Mouse (Mus musculus) G1E (cell line): Measurements from ENCODE around the gene Agbl4. TPM values are rescaled to one million over a fixed set of nuclear protein-coding genes. Genes with fewer than 3 reads are reported as not detected.

Experiments used
- ATAC-seq: 2 replicates; pipeline ENCODE4 v1.8.0; 2016; ENCODE audit warnings: mild to moderate bottlenecking; ENCODE audit not compliant: insufficient number of reproducible peaks, poor library complexity, low FRiP score, severe bottlenecking; ENCODE audit errors: extremely low read depth
- DNase-seq: peaks from one replicate; pipeline ENCODE4 v3.0.0; 2012; ENCODE audit warnings: low spot score
- H3K27me3 ChIP-seq: 2 replicates; pipeline ENCODE4 v1.6.1; 2012; ENCODE audit warnings: mild to moderate bottlenecking, low read length, inconsistent platforms; ENCODE audit not compliant: insufficient read depth
- H3K36me3 ChIP-seq: replicated peaks from 2 replicates; pipeline ENCODE3; 2012; ENCODE audit warnings: mild to moderate bottlenecking, inconsistent platforms
- H3K4me1 ChIP-seq: 2 replicates; pipeline ENCODE4 v1.6.1; 2012; ENCODE audit warnings: low read depth, low read length, inconsistent platforms, mixed read lengths; ENCODE audit not compliant: insufficient read depth
- H3K4me3 ChIP-seq: 2 replicates; pipeline ENCODE4 v1.5.1; 2012; ENCODE audit warnings: low read depth, mild to moderate bottlenecking, inconsistent platforms, low read length, moderate library complexity, mixed read lengths
- H3K9me3 ChIP-seq: replicated peaks from 2 replicates; pipeline ENCODE4 v1.6.1; 2012; ENCODE audit warnings: inconsistent platforms
- CTCF ChIP-seq: IDR thresholded peaks from 2 replicates; pipeline ENCODE4 v1.5.1; 2012; ENCODE audit warnings: low read depth, low read length, inconsistent platforms, mixed read lengths
- GATA1 ChIP-seq: IDR thresholded peaks from 2 replicates; pipeline ENCODE4 v1.6.1; 2012; ENCODE audit warnings: borderline replicate concordance, low read length, inconsistent platforms, mixed read lengths
- GATA2 ChIP-seq: IDR thresholded peaks from 2 replicates; pipeline ENCODE4 v1.6.1; 2012; ENCODE audit warnings: low read depth, low read length, inconsistent platforms, borderline replicate concordance
- POLR2AphosphoS5 ChIP-seq: IDR thresholded peaks from 2 replicates; pipeline ENCODE4 v1.6.1; 2012; ENCODE audit warnings: low read depth, low read length, inconsistent platforms; ENCODE audit not compliant: insufficient replicate concordance
- TAL1 ChIP-seq: conservative IDR thresholded peaks from 2 replicates; pipeline ENCODE4 v1.6.1; 2012; ENCODE audit warnings: low read depth, low read length, inconsistent platforms, mixed read lengths
- polyA plus RNA-seq: library from polyadenylated mRNA; stranded (reverse); fragments of >175 nt; gene quantifications from 2 replicates; pipeline ENCODE4 v1.2.3, GENCODE M21; 2012
- total RNA-seq, 2 experiments: library from RNA; stranded (forward) in 1 of 2; stranded (reverse) in 1 of 2; fragments of 200-1000 nt in 1 of 2; fragments of >200 nt in 1 of 2; fragmentation: Nextera tagmentation in 1 of 2; gene quantifications; 2 replicates each; pipeline ENCODE4 v1.2.3; 2014 to 2017

Agbl4 gene
- total and polyA plus RNA-seq, 3 experiments, result 0.55 TPM; not detected in 2

- ATAC-seq (no peak), DNase-seq (no peak)
- Histone ChIP-seq H3K27me3 (no peaks in the 10 kb centered on the region), H3K9me3 (0 out of 2 replicates have a peak, but pooled peaks cover 3% of the 10 kb centered on the region), H3K36me3 (no peaks in the 10 kb centered on the region), H3K4me3 (no peak overlapping the region), H3K4me1 (no peaks in the 10 kb centered on the region)
- TF ChIP-seq TAL1, result no peak
- TF ChIP-seq GATA2, result no peak
- no peak for TF ChIP-seq CTCF
- no peak for TF ChIP-seq GATA1
Measured at GRCm38 (mm10) chr4:111555426-111555825, 1158.0 kb downstream of the Agbl4 start.

- Histone ChIP-seq H3K4me1 (no peaks in the 10 kb centered on the region), H3K36me3 (no peaks in the 10 kb centered on the region), H3K27me3 (no peaks in the 10 kb centered on the region), H3K4me3 (no peak overlapping the region), H3K9me3 (peaks cover 8% of the 10 kb centered on the region; the same call in 1 of the 2 replicates)
- no peak for TF ChIP-seq TAL1
- no peak for TF ChIP-seq CTCF
- no peak for TF ChIP-seq GATA1
- no peak for TF ChIP-seq GATA2
- ATAC-seq (no peak), DNase-seq (no peak)
Measured at GRCm38 (mm10) chr4:111577087-111577773, 1179.8 kb downstream of the Agbl4 start.

DNA sequence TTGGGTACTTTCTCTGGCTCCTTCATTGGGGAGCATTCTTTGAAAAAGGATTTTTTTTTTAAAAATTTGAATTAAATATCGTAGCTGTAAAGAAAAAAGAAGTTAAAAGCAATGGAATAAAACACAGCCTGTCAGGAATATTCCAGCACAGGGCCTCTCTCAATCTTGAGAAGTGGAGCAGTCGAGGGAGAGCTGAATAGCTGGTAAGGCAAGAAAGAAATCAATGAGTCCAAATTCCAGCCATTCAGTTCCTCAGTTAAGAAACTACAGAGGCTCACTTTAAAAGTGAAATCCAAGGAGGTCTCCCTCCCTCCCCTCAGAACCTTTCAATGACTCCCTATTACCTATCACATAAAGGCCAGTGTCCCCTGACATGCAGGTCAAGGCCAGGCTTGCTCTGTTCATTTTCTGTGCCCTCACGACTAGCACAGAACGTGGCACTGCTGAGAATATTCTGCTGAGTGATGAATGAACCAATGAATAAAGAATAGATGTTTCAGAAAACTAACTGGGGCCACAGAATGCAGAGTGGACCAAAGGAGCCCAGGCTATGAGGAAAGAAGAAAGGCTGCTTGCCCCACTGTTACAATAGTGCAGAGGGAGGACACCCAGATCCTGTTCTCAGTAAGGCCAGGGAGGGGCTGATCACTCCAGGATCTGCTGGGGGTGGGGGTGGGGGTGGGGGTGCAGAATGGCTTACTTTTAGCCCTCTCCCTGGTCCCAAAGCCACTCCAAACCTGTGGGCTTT, 1181.8 kb downstream of the Agbl4 start:
- DNase-seq (no peak), ATAC-seq (no peak)
- Histone ChIP-seq H3K4me3 (no peak overlapping the region), H3K36me3 (no peaks in the 10 kb centered on the region), H3K9me3 (peaks cover 13% of the 10 kb centered on the region), H3K27me3 (no peaks in the 10 kb centered on the region), H3K4me1 (no peaks in the 10 kb centered on the region)
- no peak for TF ChIP-seq CTCF
- no peak for TF ChIP-seq GATA1

- TF ChIP-seq GATA1 (no peak), TAL1 (no peak)
- DNase-seq, result no peak
- no peak for ATAC-seq
Measured at GRCm38 (mm10) chr4:111579863-111580224, 1182.4 kb downstream of the Agbl4 start.

DNA sequence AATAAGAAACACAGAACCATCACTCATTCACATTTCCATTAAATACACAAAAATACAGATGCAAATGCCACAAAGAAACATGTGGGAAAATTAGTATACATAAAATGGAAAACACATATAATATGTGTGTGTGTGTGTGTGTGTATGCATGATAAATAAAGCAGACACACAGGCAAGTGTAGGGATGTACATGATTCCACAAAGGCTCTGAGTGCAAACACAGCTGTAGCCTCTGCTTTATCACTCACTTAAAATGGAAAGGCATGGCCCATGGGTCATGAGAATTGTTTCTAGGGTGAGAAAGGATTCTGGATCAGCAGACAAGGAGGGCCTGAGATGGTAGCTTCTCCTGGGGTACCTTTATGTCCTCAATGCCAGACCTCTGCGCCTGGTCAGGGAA, 1182.8 kb downstream of the Agbl4 start:
- H3K36me3 ChIP-seq, result no peaks in the 10 kb centered on the region
- H3K27me3 ChIP-seq, result no peaks in the 10 kb centered on the region
- ATAC-seq (no peak), DNase-seq (no peak)
- no peaks in the 10 kb centered on the region for H3K4me1 ChIP-seq
- no peak for TF ChIP-seq CTCF
- TF ChIP-seq GATA1, result no peak
- TF ChIP-seq TAL1, result no peak
- TF ChIP-seq GATA2, result no peak
- TF ChIP-seq POLR2AphosphoS5, result no peak
- no peak overlapping the region for H3K4me3 ChIP-seq
- peaks cover 16% of the 10 kb centered on the region for H3K9me3 ChIP-seq

More at GRCm38 (mm10) chr4:111579863-111580224, 1182.4 kb downstream of the Agbl4 start:
- H3K36me3 ChIP-seq, result no peaks in the 10 kb centered on the region
- H3K27me3 ChIP-seq, result no peaks in the 10 kb centered on the region
- no peaks in the 10 kb centered on the region for H3K4me1 ChIP-seq
- peaks cover 16% of the 10 kb centered on the region for H3K9me3 ChIP-seq
- H3K4me3 ChIP-seq, result no peak overlapping the region

GRCm38 (mm10) chr4:111583562-111584237, 1186.2 kb downstream of the Agbl4 start:
- no peak overlapping the region for H3K4me3 ChIP-seq
- DNase-seq (no peak), ATAC-seq (no peak)
- TF ChIP-seq GATA2, result no peak
- TF ChIP-seq CTCF, result no peak
- TF ChIP-seq POLR2AphosphoS5, result no peak
- TF ChIP-seq TAL1, result no peak
- no peak for TF ChIP-seq GATA1
- H3K27me3 ChIP-seq, result no peaks in the 10 kb centered on the region
- no peaks in the 10 kb centered on the region for H3K36me3 ChIP-seq
- no peaks in the 10 kb centered on the region for H3K4me1 ChIP-seq
- peaks cover 19% of the 10 kb centered on the region for H3K9me3 ChIP-seq
